Mouse (Mus musculus) heart, adult 8-10 months (tissue): ENCODE data around the gene Ctsm. TPM values are rescaled to one million over a fixed set of nuclear protein-coding genes. Genes with fewer than 3 reads are reported as not detected.
"Not testable (repeated sequence)": the region's sequence is repeated elsewhere in the genome, so short reads cannot be mapped to it uniquely, and the experiment has no call there.

ENCODE experiments used
- DNase-seq: peaks from one replicate; pipeline ENCODE4 v3.0.0; 2022; ENCODE audit warnings: low spot score
- total RNA-seq, 4 experiments: library from RNA; stranded (reverse); gene quantifications; 2 replicates each; pipeline ENCODE4 v1.2.4; 2022

Gene Ctsm
- not detected for total RNA-seq

DNA sequence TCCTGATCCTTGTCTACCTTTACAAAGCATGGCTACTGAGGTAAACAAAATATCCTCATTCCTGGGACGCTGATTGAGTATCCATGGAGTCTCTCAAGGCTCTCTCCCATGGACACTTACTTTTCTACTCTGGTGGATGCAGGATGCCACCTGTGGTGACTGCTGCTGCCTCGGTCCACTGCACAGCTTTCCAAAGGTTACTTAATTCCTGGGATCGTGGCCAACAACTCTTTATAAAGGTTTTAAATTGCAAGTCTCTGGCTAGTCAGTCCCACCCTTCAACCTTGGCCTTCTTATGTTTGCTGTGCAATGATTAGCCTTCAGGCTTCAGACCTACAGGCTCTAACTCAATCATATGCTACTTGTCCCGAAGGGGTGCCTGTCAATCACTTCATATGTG, at the start of gene Ctsm:
TSS of gene Ctsm (minus strand) at position 209 of the 400 bp plus-strand sequence.
- no peak for DNase-seq

DNA sequence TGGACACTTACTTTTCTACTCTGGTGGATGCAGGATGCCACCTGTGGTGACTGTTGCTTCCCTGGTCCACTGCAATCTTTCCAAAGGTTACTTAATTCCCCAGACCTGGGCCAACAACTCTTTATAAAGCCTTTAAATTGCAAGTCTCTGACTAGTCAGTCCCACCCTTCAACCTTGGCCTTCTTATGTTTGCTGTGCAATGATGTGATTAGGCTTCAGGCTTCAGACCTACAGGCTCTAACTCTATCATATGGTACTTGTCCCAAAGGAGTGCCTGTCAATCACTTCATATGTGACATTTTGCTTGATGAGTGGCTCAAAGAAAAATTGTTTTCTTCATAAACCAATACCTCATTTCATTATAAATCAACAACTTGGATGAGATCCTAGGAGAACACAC, 28.4 kb upstream of the Ctsm start, which contains the start of gene Cts3:
TSS of gene Cts3 (minus strand) at position 101 of the 400 bp plus-strand sequence.
- DNase-seq, result no peak

- DNase-seq, result not testable (repeated sequence)
Measured at GRCm38 (mm10) chr13:61568074-61568473, 26.4 kb upstream of the Ctsm start, which contains the start of gene Gm49352. Gm49352 (minus strand) TSS chr13:61568174.

Other genes starting within 250 kb of the Ctsm start
- not detected for gene Cts7, start 183.6 kb downstream of the Ctsm start, total RNA-seq
- not detected for gene Gm49352, start 26.3 kb upstream of the Ctsm start, total RNA-seq
- not detected for gene Cts3, start 28.3 kb upstream of the Ctsm start, total RNA-seq